Mouse (Mus musculus): ENCODE measurements around the gene Acaa1a. TPM values are rescaled to one million over a fixed set of nuclear protein-coding genes. Genes with fewer than 3 reads are reported as not detected.

Gene Acaa1a
- polyA plus RNA-seq, 1 experiment from 2014 or later: 73.4 TPM

- under 1% methylated on average over 71 of the region's 76 CpGs for WGBS
- no peaks in the 10 kb centered on the region for H3K9me3 ChIP-seq
- peak; percentile 97 for ATAC-seq (ENCODE audit: low FRiP score)
Measured at GRCm38 (mm10) chr9:119322289-119323259, 16.9 kb upstream of the Acaa1a start, which contains the start of gene Oxsr1. Oxsr1 (minus strand) TSS chr9:119322427.

GRCm38 (mm10) chr9:119323260-119323645, 16.2 kb upstream of the Acaa1a start:
- Histone ChIP-seq H3K4me3 (replicated peaks) (peak overlapping the region; percentile 95), H3K27ac (peak overlapping the region; percentile 93), H3K36me3 (replicated peaks) (0 out of 2 replicates have a peak, but pooled peaks cover 2% of the 10 kb centered on the region)

More at GRCm38 (mm10) chr9:119322289-119323259, 16.9 kb upstream of the Acaa1a start, which contains the start of gene Oxsr1:
- Histone ChIP-seq H3K4me1 (peaks cover 20% of the 10 kb centered on the region), H3K4me3 (replicated peaks) (peak within 1 kb of the TSS; percentile 95), H3K27me3 (no peaks in the 10 kb centered on the region), H3K36me3 (replicated peaks) (0 out of 2 replicates have a peak, but pooled peaks cover 3% of the 10 kb centered on the region), H3K4me2 (peak within 1 kb of the TSS; percentile 92), H3K27ac (peak within 1 kb of the TSS; percentile 93), H3K9ac (peak within 1 kb of the TSS; percentile 85)

GRCm38 (mm10) chr9:119324130-119324529, 15.3 kb upstream of the Acaa1a start:
- H3K36me3 ChIP-seq (replicated peaks): no peaks in the 10 kb centered on the region
- no peak overlapping the region for H3K27ac ChIP-seq
- peaks cover 20% of the 10 kb centered on the region for H3K4me1 ChIP-seq
- 75% methylated on average over 1 of the region's 1 CpGs for WGBS
- H3K4me3 ChIP-seq (replicated peaks): no peak overlapping the region
- no peak overlapping the region for H3K4me2 ChIP-seq
- no peaks in the 10 kb centered on the region for H3K27me3 ChIP-seq
- H3K9me3 ChIP-seq: no peaks in the 10 kb centered on the region
- H3K9ac ChIP-seq: no peak overlapping the region
- ATAC-seq (ENCODE audit: low FRiP score): no peak

More at GRCm38 (mm10) chr9:119323260-119323645, 16.2 kb upstream of the Acaa1a start:
- no peak for ATAC-seq (ENCODE audit: low FRiP score)
- H3K9ac ChIP-seq: peak overlapping the region; percentile 85
- no peaks in the 10 kb centered on the region for H3K27me3 ChIP-seq
- WGBS: 4% methylated on average over 9 of the region's 9 CpGs
- H3K9me3 ChIP-seq: no peaks in the 10 kb centered on the region
- peaks cover 20% of the 10 kb centered on the region for H3K4me1 ChIP-seq
- H3K4me2 ChIP-seq: peak overlapping the region; percentile 92

GRCm38 (mm10) chr9:119328488-119328887, 11.0 kb upstream of the Acaa1a start:
- Histone ChIP-seq H3K9ac (no peak overlapping the region), H3K4me3 (replicated peaks) (no peak overlapping the region), H3K27me3 (no peaks in the 10 kb centered on the region), H3K9me3 (no peaks in the 10 kb centered on the region), H3K4me1 (no peaks in the 10 kb centered on the region), H3K36me3 (replicated peaks) (no peaks in the 10 kb centered on the region), H3K4me2 (no peak overlapping the region), H3K27ac (no peak overlapping the region)
- 94% methylated on average over 3 of the region's 3 CpGs for whole genome bisulfite sequencing
- ATAC-seq (ENCODE audit: low FRiP score): no peak

- H3K27ac ChIP-seq: no peak overlapping the region
- WGBS: 92% methylated on average over 15 of the region's 15 CpGs
- H3K27me3 ChIP-seq: no peaks in the 10 kb centered on the region
- H3K9me3 ChIP-seq: no peaks in the 10 kb centered on the region
- H3K4me1 ChIP-seq: no peaks in the 10 kb centered on the region
- no peak overlapping the region for H3K4me2 ChIP-seq
- no peak overlapping the region for H3K9ac ChIP-seq
- H3K36me3 ChIP-seq (replicated peaks): no peaks in the 10 kb centered on the region
- H3K4me3 ChIP-seq (replicated peaks): no peak overlapping the region
- no peak for ATAC-seq (ENCODE audit: low FRiP score)
Measured at GRCm38 (mm10) chr9:119330186-119330963, 9.1 kb upstream of the Acaa1a start.

GRCm38 (mm10) chr9:119334324-119334723, 5.2 kb upstream of the Acaa1a start:
- Histone ChIP-seq H3K27me3 (peaks cover 14% of the 10 kb centered on the region; the same call in 1 of the 2 replicates), H3K4me2 (no peak overlapping the region), H3K4me3 (replicated peaks) (no peak overlapping the region), H3K27ac (no peak overlapping the region), H3K9ac (no peak overlapping the region), H3K36me3 (replicated peaks) (no peaks in the 10 kb centered on the region), H3K4me1 (no peaks in the 10 kb centered on the region), H3K9me3 (no peaks in the 10 kb centered on the region)
- ATAC-seq (ENCODE audit: low FRiP score): no peak
- 82% methylated on average over 10 of the region's 10 CpGs for WGBS

- Histone ChIP-seq H3K9me3 (no peaks in the 10 kb centered on the region), H3K27ac (no peak overlapping the region), H3K36me3 (replicated peaks) (no peaks in the 10 kb centered on the region), H3K27me3 (peaks cover 18% of the 10 kb centered on the region; the same call in 1 of the 2 replicates), H3K9ac (no peak overlapping the region), H3K4me1 (peaks cover 4% of the 10 kb centered on the region), H3K4me2 (no peak overlapping the region), H3K4me3 (replicated peaks) (no peak overlapping the region)
- WGBS: 87% methylated on average over 2 of the region's 2 CpGs
- ATAC-seq (ENCODE audit: low FRiP score): no peak
Measured at GRCm38 (mm10) chr9:119334834-119335233, 4.6 kb upstream of the Acaa1a start.

GRCm38 (mm10) chr9:119335571-119335970, 3.9 kb upstream of the Acaa1a start:
- ATAC-seq (ENCODE audit: low FRiP score): no peak
- H3K9me3 ChIP-seq: no peaks in the 10 kb centered on the region
- H3K4me3 ChIP-seq (replicated peaks): no peak overlapping the region
- H3K4me2 ChIP-seq: no peak overlapping the region
- H3K36me3 ChIP-seq (replicated peaks): no peaks in the 10 kb centered on the region
- no peak overlapping the region for H3K27ac ChIP-seq
- peaks cover 12% of the 10 kb centered on the region for H3K4me1 ChIP-seq
- peaks cover 20% of the 10 kb centered on the region; the same call in 1 of the 2 replicates for H3K27me3 ChIP-seq
- no peak overlapping the region for H3K9ac ChIP-seq
- WGBS: 88% methylated on average over 4 of the region's 4 CpGs

- Histone ChIP-seq H3K4me1 (peaks cover 23% of the 10 kb centered on the region), H3K9me3 (no peaks in the 10 kb centered on the region), H3K27me3 (peaks cover 20% of the 10 kb centered on the region; the same call in 1 of the 2 replicates), H3K36me3 (replicated peaks) (no peaks in the 10 kb centered on the region), H3K4me3 (replicated peaks) (no peak overlapping the region), H3K4me2 (no peak overlapping the region), H3K27ac (no peak overlapping the region), H3K9ac (no peak overlapping the region)
- 93% methylated on average over 14 of the region's 14 CpGs for WGBS
- no peak for ATAC-seq (ENCODE audit: low FRiP score)
Measured at GRCm38 (mm10) chr9:119337842-119338241, 1.6 kb upstream of the Acaa1a start.

GRCm38 (mm10) chr9:119338350-119338749, 1.1 kb upstream of the Acaa1a start:
- Histone ChIP-seq H3K4me1 (peaks cover 27% of the 10 kb centered on the region), H3K4me3 (replicated peaks) (no peak overlapping the region), H3K4me2 (no peak overlapping the region), H3K27me3 (peaks cover 20% of the 10 kb centered on the region; the same call in 1 of the 2 replicates), H3K9me3 (no peaks in the 10 kb centered on the region), H3K27ac (no peak overlapping the region), H3K9ac (no peak overlapping the region), H3K36me3 (replicated peaks) (peaks cover 3% of the 10 kb centered on the region; the same call in 1 of the 2 replicates)
- WGBS: 93% methylated on average over 3 of the region's 3 CpGs
- no peak for ATAC-seq (ENCODE audit: low FRiP score)

- no peak overlapping the region for H3K9ac ChIP-seq
- peaks cover 27% of the 10 kb centered on the region for H3K4me1 ChIP-seq
- no peak for ATAC-seq (ENCODE audit: low FRiP score)
- H3K27me3 ChIP-seq: peaks cover 20% of the 10 kb centered on the region; the same call in 1 of the 2 replicates
- WGBS: 54% methylated on average over 7 of the region's 7 CpGs
- peaks cover 10% of the 10 kb centered on the region for H3K36me3 ChIP-seq (replicated peaks)
- no peaks in the 10 kb centered on the region for H3K9me3 ChIP-seq
- peak overlapping the region; percentile 64 for H3K4me2 ChIP-seq
- H3K4me3 ChIP-seq (replicated peaks): peak overlapping the region; percentile 82
- no peak overlapping the region for H3K27ac ChIP-seq
Measured at GRCm38 (mm10) chr9:119339106-119339505, 370 bp upstream of the Acaa1a start.

- peaks cover 20% of the 10 kb centered on the region; the same call in 1 of the 2 replicates for H3K27me3 ChIP-seq
- peak overlapping the region; percentile 91; the same call in 1 of the 2 replicates for H3K27ac ChIP-seq
- H3K9me3 ChIP-seq: no peaks in the 10 kb centered on the region
- ATAC-seq (ENCODE audit: low FRiP score): no peak
- peaks cover 27% of the 10 kb centered on the region for H3K4me1 ChIP-seq
- H3K4me2 ChIP-seq: peak overlapping the region; percentile 64
- WGBS: 6% methylated on average over 8 of the region's 8 CpGs
- peak overlapping the region; percentile 85; the same call in 1 of the 2 replicates for H3K9ac ChIP-seq
- peak overlapping the region; percentile 82 for H3K4me3 ChIP-seq (replicated peaks)
- H3K36me3 ChIP-seq (replicated peaks): peaks cover 21% of the 10 kb centered on the region
Measured at GRCm38 (mm10) chr9:119340212-119340580, 720 bp downstream of the Acaa1a start.
